Mouse (Mus musculus) ES-Bruce4 (cell line): ENCODE data around the gene Ccdc69.

Source experiments
- CTCF ChIP-seq: IDR thresholded peaks from one replicate; pipeline ENCODE4 v1.8.1; 2011; ENCODE audit warnings: low read depth, low read length
- EP300 ChIP-seq: IDR thresholded peaks from 2 replicates; pipeline ENCODE4 v1.6.1; 2011; ENCODE audit warnings: low read depth, low read length; ENCODE audit not compliant: insufficient read depth
- POLR2A ChIP-seq: IDR thresholded peaks from one replicate; pipeline ENCODE4 v1.8.1; 2011; ENCODE audit warnings: low read length; ENCODE audit not compliant: insufficient read depth

GRCm38 (mm10) chr11:55050837-55051510 is 27.0 kb downstream of the Ccdc69 start:
- no peak for TF ChIP-seq EP300
- no peak for TF ChIP-seq CTCF
- no peak for TF ChIP-seq POLR2A
